Mouse (Mus musculus): Measurements from ENCODE around the gene Zfp869.
"Not testable (repeated sequence)": the region's sequence is repeated elsewhere in the genome, so short reads cannot be mapped to it uniquely, and the experiment has no call there.

Zfp869 gene

DNA sequence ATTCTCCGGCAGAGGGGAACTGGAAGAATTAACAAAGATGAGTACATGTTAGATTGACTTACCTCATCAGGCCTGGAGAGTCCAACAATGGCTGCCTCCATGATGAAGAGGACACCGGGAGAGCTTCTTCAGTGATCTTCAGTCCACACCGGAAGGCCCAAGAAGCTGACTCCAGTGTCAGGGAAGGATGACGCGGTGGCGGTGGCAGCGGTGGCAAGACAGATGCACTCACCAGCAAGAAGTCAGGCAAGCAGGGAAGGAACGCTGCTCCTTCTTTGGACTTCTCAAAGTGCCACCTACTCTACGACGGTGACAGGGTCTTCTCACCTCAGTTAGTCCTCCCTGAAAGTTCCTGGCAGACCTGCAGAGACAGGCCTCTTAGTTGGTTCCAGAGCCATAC lies at the start of gene Zfp869:
TSS of gene Zfp869 (minus strand) at position 101 of the 400 bp plus-strand sequence.
- in situ Hi-C loops (cut with MseI, MboI) = not testable (repeated sequence)

- in situ Hi-C loops (cut with MseI, MboI) = no loop called here
Measured at GRCm38 (mm10) chr8:69758316-69758715, 47.8 kb upstream of the Zfp869 start.

DNA sequence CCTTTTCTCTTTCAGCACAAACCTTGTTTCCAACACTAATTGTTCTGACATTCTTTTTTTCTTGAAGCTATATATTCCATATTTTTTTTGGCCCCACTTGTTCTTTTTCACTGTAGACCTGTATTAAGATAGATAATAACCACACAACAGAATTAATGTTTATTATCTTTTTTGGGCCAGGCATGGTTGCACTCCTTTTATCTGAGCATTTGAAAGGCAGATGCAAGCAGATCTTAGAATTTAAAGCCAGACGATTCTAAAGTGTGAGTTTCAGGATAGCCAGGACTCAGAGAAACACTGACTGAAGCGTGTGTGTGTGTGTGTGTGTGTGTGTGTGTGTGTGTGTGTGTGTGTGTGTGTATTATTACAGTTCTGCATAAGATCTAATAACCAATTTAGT lies 41.9 kb upstream of the Zfp869 start:
- in situ Hi-C loops (cut with MseI, MboI) = no loop called here

DNA sequence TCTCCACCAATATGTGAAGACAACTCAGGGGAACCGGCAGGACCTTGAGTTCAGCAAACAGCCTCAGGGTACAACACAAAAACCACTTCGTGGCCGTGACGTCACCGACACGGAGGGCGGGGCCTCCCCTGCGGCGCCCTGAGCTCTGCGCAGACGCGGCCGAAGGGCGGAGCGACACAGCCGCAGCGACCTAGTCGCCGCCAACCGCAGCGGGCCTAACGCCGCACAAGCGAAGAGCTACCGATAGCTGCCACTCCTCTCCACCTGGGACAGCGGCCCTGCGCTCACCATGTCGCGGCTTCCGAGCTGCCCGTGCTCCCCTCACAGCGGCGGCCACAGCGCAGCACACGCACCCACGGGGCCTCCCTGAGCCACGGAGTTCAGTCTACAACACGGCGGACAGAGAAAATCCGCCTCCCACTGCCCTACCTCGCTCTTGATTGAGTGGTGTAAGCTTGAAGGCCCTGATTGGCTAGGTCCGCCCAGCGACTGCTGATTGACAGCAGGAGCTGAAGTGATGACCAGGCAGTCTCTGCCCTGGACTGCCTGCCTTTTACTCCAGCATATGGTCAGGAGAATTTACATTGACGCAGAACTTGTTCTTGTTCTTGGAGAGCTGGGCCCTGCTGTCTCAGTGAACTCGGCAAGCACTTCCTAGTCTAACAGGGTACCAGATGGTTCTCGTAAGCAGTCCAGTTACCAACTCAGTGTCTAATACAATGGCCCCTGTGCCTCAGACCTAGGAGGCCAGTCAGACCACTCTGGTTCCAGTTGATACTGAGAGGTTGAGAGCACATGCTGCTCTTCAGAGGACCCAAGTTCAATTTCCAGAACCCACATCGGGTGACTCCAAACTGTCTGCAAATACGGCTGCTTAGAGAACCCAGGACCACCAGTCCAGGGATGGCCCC lies 39.3 kb upstream of the Zfp869 start, which contains the start of gene Zfp963:
TSS of gene Zfp963 (minus strand) at position 427 of the 911 bp plus-strand sequence.
- in situ Hi-C loops (cut with MseI, MboI) = no loop called here

DNA sequence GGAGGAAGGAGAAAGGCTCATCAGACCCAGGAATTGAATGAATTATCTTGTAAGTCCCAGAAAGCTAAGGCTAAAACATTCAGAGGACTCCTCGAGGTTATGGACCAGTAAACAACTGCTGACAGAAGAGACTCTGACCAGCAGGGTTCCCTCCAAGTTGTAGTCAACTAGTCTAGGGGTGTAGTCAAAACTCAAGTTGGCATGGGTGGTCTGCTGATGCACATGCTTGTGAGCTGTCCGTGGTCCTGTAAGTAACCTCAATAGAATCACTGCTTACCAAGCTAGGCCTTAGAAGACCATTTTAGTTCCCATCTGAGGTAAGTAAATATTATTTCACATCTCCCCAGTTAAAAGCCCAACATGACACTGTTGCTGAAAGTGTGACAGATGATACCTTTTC lies 30.7 kb upstream of the Zfp869 start:
- in situ Hi-C loops (cut with MseI, MboI) = no loop called here

- in situ Hi-C loops (cut with MseI, MboI) = no loop called here
Measured at GRCm38 (mm10) chr8:69740763-69741162, 30.2 kb upstream of the Zfp869 start.

GRCm38 (mm10) chr8:69735495-69735894 lies 25.0 kb upstream of the Zfp869 start:
- in situ Hi-C loops (cut with MseI, MboI) = no loop called here

- in situ Hi-C loops (cut with MseI, MboI) = no loop called here
Measured at GRCm38 (mm10) chr8:69717232-69717580, 6.7 kb upstream of the Zfp869 start.

DNA sequence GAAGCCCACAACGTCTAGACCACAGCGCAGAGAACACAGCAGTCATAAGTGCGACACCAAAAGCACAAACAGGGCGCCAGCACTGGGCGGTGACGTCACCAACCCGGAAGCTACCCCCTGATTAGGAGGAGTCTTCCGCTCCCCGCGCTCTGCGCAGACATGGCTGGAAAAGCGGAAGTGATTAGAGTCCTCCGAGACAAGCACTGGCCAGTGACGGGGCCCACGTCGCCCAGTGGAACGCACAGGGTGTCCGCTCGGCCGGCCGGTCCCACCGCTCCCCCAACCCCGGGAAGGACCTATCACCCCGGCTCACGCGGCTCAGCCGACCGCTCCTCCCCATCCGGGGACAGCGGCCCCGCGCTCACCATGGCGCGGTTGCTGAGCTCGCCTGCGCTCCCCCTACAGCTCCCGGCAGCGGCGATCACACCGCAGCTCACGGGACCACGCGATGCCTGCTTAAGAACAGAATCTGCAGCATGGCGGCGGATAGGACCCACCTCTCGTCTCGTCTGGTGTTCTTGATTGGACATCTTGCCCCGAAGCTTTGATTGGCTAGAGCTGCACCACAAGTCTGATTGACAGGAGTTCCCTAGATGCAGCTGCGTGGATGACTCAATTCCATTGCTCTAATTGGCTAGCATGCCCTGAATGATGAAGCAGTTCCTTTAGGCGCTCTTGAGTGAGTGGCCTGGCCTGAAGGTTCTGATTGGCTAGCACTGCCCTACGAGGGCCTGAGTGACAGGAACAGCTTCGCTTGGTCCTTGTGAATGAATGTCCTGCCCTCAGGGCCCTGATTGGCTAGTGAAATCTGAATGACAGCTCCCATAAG lies 6.1 kb upstream of the Zfp869 start:
- in situ Hi-C loops (cut with MseI, MboI) = no loop called here

DNA sequence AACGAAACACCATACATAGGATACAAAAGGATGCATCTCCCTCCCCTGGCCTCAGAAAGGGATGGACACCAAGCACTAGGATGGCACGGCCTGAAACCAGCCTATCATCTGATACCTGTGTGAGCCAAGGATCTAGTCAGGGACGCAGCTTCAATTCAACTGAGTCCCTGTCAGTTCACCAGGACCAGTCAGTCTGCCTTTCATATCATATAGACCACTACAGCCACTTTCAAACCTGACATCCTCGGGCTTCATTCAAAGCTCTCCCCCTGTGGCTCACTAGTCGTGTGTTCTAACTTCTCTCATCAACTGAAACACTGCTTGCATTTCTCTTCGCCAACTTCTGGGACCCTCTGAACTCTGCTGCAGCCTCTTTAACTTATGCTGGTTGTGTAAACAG lies 4.8 kb upstream of the Zfp869 start:
- in situ Hi-C loops (cut with MseI, MboI) = no loop called here

DNA sequence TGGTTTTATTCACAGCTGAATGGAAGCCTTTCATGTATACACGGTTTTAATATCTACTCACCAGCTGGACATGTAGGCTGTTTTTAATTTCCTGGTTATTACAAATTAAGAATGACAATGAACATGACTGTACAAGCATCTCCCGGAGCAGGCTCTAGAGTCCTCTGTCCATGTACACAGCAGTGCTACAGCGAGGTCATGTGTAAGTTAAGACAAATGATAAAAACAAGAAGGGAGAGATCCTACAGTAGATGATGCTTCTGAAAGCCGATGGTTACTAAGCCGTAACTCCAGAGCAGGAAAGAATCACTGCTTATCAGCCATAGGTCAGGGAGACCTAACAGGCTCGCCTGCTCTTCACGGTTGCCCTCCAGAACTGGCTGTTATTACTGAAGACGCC lies 3.0 kb upstream of the Zfp869 start:
- in situ Hi-C loops (cut with MseI, MboI) = no loop called here

DNA sequence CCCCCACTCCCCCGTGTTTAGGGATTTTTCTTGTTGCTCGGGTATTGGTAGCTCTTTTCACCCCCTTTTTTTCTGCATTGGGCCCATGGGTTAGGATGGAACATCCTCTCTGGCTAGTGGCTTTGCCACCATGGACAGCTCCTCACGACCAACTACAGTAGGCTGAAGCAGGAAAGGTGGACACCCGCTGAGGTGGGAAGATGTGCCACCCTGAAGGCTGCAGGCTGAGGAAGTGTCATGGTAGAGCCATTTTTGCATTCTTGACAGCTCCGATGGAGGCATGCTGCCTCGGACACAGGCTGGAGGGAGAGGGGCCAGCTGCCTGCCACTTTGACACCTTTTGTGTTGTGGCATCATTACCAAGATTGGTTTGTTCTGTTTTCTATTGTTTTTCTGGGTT lies 8.7 kb downstream of the Zfp869 start:
- in situ Hi-C loops (cut with MseI, MboI) = no loop called here

- in situ Hi-C loops (cut with MseI, MboI) = not testable (repeated sequence)
Measured at GRCm38 (mm10) chr8:69665051-69665450, 45.5 kb downstream of the Zfp869 start.

- in situ Hi-C loops (cut with MseI, MboI) = no loop called here
Measured at GRCm38 (mm10) chr8:69661294-69661693, 49.2 kb downstream of the Zfp869 start.

Measured in mouse trophoblast stem cell (cell line).